Mouse (Mus musculus): Measurements from ENCODE around the gene Dhx15. TPM values are rescaled to one million over a fixed set of nuclear protein-coding genes. Genes with fewer than 3 reads are reported as not detected.

Gene Dhx15
- total and polyA plus RNA-seq, 2 experiments = 16.4 to 65.7 TPM

- WGBS = 60% methylated on average over 2 of the region's 2 CpGs
These were observed 43.6 kb upstream of the Dhx15 start for GRCm38 (mm10) chr5:52233891-52234290.

DNA sequence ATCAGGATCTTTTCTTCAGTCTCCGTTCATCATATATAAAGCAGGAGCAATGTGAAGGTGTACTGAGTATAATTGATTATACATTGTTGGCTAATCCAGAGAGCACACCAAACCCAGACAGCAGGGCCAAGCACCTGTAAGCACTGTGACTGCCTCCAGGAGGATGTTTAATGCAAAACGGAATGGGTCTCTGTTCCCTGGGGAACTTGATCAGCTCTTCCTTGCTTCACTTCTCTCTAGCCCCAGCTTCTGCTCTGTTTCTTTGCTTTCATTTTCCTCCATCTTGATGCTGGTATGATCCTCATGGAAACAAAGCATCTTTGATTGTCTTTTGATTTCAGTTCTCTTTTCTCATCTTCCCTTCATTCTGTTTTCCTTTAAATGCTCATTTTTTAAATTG lies 42.3 kb upstream of the Dhx15 start:
- Histone ChIP-seq H3K4me1 (ENCODE audit: control insufficient read depth, insufficient read depth, low read length) (no peaks in the 10 kb centered on the region), H3K27ac (replicated peaks; ENCODE audit: insufficient read depth, low read depth, low read length) (no peak overlapping the region), H3K4me3 (ENCODE audit: insufficient read depth, low read depth, low read length) (no peak overlapping the region), H3K36me3 (ENCODE audit: control insufficient read depth, insufficient read depth, low read length) (no peaks in the 10 kb centered on the region), H3K27me3 (ENCODE audit: control insufficient read depth, insufficient read depth, low read length) (no peaks in the 10 kb centered on the region), H3K79me2 (ENCODE audit: control insufficient read depth, insufficient read depth, low read length) (no peaks in the 10 kb centered on the region), H3K9ac (ENCODE audit: low read depth, low read length) (no peak overlapping the region)
- WGBS = 66% methylated on average over 2 of the region's 2 CpGs
- DNase-seq (ENCODE audit: extremely low read depth, low read depth, low spot score) = no peak
- TF ChIP-seq POLR2A (IDR thresholded peaks at IDR 0.05; ENCODE audit: extremely low read depth, insufficient read depth, low read length) (no peak), CTCF (IDR thresholded peaks at IDR 0.05; ENCODE audit: low read depth, low read length) (no peak)

More at GRCm38 (mm10) chr5:52233891-52234290, 43.6 kb upstream of the Dhx15 start:
- TF ChIP-seq CTCF (IDR thresholded peaks at IDR 0.05; ENCODE audit: low read depth, low read length) (no peak), POLR2A (IDR thresholded peaks at IDR 0.05; ENCODE audit: extremely low read depth, insufficient read depth, low read length) (no peak)
- H3K9ac ChIP-seq (ENCODE audit: low read depth, low read length) = no peak overlapping the region
- no peak for DNase-seq (ENCODE audit: extremely low read depth, low read depth, low spot score)
- no peak overlapping the region for H3K4me3 ChIP-seq (ENCODE audit: insufficient read depth, low read depth, low read length)
- no peaks in the 10 kb centered on the region for H3K4me1 ChIP-seq (ENCODE audit: control insufficient read depth, insufficient read depth, low read length)
- no peaks in the 10 kb centered on the region for H3K36me3 ChIP-seq (ENCODE audit: control insufficient read depth, insufficient read depth, low read length)
- H3K27ac ChIP-seq (replicated peaks; ENCODE audit: insufficient read depth, low read depth, low read length) = no peak overlapping the region
- H3K27me3 ChIP-seq (ENCODE audit: control insufficient read depth, insufficient read depth, low read length) = no peaks in the 10 kb centered on the region
- H3K79me2 ChIP-seq (ENCODE audit: control insufficient read depth, insufficient read depth, low read length) = no peaks in the 10 kb centered on the region

DNA sequence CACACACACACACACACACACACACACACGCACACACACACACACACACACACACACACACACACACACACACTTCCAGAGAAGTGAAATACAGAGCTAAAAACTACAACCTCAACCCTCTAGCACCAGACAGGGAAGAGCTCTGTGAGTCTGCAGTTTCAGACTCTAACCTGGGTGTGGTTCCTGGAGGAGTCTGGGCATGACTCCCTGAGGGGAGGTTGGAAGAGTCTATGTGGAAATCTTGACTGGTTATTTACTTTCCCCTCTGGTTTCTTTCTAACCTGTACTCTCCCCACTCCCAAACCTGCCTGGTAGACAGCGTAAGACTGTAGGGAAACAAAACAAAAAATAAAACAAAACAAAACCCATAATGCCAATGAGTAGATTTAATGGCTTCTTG lies 41.9 kb upstream of the Dhx15 start:
- WGBS = 79% methylated on average over 2 of the region's 2 CpGs
- H3K4me3 ChIP-seq (ENCODE audit: insufficient read depth, low read depth, low read length) = no peak overlapping the region
- H3K27me3 ChIP-seq (ENCODE audit: control insufficient read depth, insufficient read depth, low read length) = no peaks in the 10 kb centered on the region
- H3K9ac ChIP-seq (ENCODE audit: low read depth, low read length) = no peak overlapping the region
- H3K4me1 ChIP-seq (ENCODE audit: control insufficient read depth, insufficient read depth, low read length) = no peaks in the 10 kb centered on the region
- no peaks in the 10 kb centered on the region for H3K36me3 ChIP-seq (ENCODE audit: control insufficient read depth, insufficient read depth, low read length)
- no peaks in the 10 kb centered on the region for H3K79me2 ChIP-seq (ENCODE audit: control insufficient read depth, insufficient read depth, low read length)
- TF ChIP-seq POLR2A (IDR thresholded peaks at IDR 0.05; ENCODE audit: extremely low read depth, insufficient read depth, low read length) = no peak
- TF ChIP-seq CTCF (IDR thresholded peaks at IDR 0.05; ENCODE audit: low read depth, low read length) = no peak
- no peak overlapping the region for H3K27ac ChIP-seq (replicated peaks; ENCODE audit: insufficient read depth, low read depth, low read length)
- no peak for DNase-seq (ENCODE audit: extremely low read depth, low read depth, low spot score)

- H3K79me2 ChIP-seq (ENCODE audit: control insufficient read depth, insufficient read depth, low read length) = no peaks in the 10 kb centered on the region
- no peaks in the 10 kb centered on the region for H3K36me3 ChIP-seq (ENCODE audit: control insufficient read depth, insufficient read depth, low read length)
- no peaks in the 10 kb centered on the region for H3K4me1 ChIP-seq (ENCODE audit: control insufficient read depth, insufficient read depth, low read length)
- no peak for TF ChIP-seq POLR2A (IDR thresholded peaks at IDR 0.05; ENCODE audit: extremely low read depth, insufficient read depth, low read length)
- no peak for TF ChIP-seq CTCF (IDR thresholded peaks at IDR 0.05; ENCODE audit: low read depth, low read length)
- H3K9ac ChIP-seq (ENCODE audit: low read depth, low read length) = no peak overlapping the region
- no peak overlapping the region for H3K4me3 ChIP-seq (ENCODE audit: insufficient read depth, low read depth, low read length)
- no peak overlapping the region for H3K27ac ChIP-seq (replicated peaks; ENCODE audit: insufficient read depth, low read depth, low read length)
- 89% methylated on average over 7 of the region's 7 CpGs for WGBS
- no peak for DNase-seq (ENCODE audit: extremely low read depth, low read depth, low spot score)
- no peaks in the 10 kb centered on the region for H3K27me3 ChIP-seq (ENCODE audit: control insufficient read depth, insufficient read depth, low read length)
These were observed 40.2 kb upstream of the Dhx15 start for GRCm38 (mm10) chr5:52230466-52230865.

- no peak overlapping the region for H3K4me3 ChIP-seq (ENCODE audit: insufficient read depth, low read depth, low read length)
- H3K27ac ChIP-seq (replicated peaks; ENCODE audit: insufficient read depth, low read depth, low read length) = no peak overlapping the region
- no peak for TF ChIP-seq POLR2A (IDR thresholded peaks at IDR 0.05; ENCODE audit: extremely low read depth, insufficient read depth, low read length)
- no peak for TF ChIP-seq CTCF (IDR thresholded peaks at IDR 0.05; ENCODE audit: low read depth, low read length)
- H3K27me3 ChIP-seq (ENCODE audit: control insufficient read depth, insufficient read depth, low read length) = no peaks in the 10 kb centered on the region
- no peaks in the 10 kb centered on the region for H3K79me2 ChIP-seq (ENCODE audit: control insufficient read depth, insufficient read depth, low read length)
- no peak overlapping the region for H3K9ac ChIP-seq (ENCODE audit: low read depth, low read length)
- no peaks in the 10 kb centered on the region for H3K36me3 ChIP-seq (ENCODE audit: control insufficient read depth, insufficient read depth, low read length)
- H3K4me1 ChIP-seq (ENCODE audit: control insufficient read depth, insufficient read depth, low read length) = no peaks in the 10 kb centered on the region; the same call in 1 of the 2 replicates
- WGBS = 80% methylated on average over 3 of the region's 3 CpGs
- no peak for DNase-seq (ENCODE audit: extremely low read depth, low read depth, low spot score)
These were observed 36.4 kb upstream of the Dhx15 start for GRCm38 (mm10) chr5:52226677-52227076.

DNA sequence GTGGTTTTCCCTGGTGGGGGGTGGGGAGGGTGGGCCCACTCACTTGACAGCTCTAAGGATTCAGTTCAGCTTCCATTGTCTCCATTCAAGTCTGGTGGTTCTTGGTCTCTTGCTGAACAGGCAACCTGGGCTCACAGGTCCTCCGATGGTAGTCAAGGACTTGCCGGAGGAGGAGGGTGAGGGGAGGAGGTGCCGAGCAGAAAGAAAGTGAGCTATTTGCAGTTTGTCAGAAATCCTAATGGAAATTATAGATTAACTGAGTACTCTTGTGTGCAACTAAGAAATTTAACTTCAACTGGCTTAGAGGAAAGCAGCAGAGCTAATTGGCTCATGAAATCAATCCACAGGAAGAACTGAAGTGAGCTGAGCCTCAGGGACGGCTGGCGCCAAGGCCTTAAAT lies 31.3 kb upstream of the Dhx15 start:
- Histone ChIP-seq H3K79me2 (ENCODE audit: control insufficient read depth, insufficient read depth, low read length) (no peaks in the 10 kb centered on the region), H3K4me1 (ENCODE audit: control insufficient read depth, insufficient read depth, low read length) (no peaks in the 10 kb centered on the region; the same call in 1 of the 2 replicates), H3K4me3 (ENCODE audit: insufficient read depth, low read depth, low read length) (no peak overlapping the region), H3K27ac (replicated peaks; ENCODE audit: insufficient read depth, low read depth, low read length) (no peak overlapping the region), H3K36me3 (ENCODE audit: control insufficient read depth, insufficient read depth, low read length) (no peaks in the 10 kb centered on the region), H3K9ac (ENCODE audit: low read depth, low read length) (no peak overlapping the region), H3K27me3 (ENCODE audit: control insufficient read depth, insufficient read depth, low read length) (no peaks in the 10 kb centered on the region)
- DNase-seq (ENCODE audit: extremely low read depth, low read depth, low spot score) = no peak
- WGBS = 95% methylated on average over 5 of the region's 5 CpGs
- TF ChIP-seq CTCF (IDR thresholded peaks at IDR 0.05; ENCODE audit: low read depth, low read length) (no peak), POLR2A (IDR thresholded peaks at IDR 0.05; ENCODE audit: extremely low read depth, insufficient read depth, low read length) (no peak)
